Mouse (Mus musculus): ENCODE measurements around the gene Tmem231. TPM values are rescaled to one million over a fixed set of nuclear protein-coding genes. Genes with fewer than 3 reads are reported as not detected.
A peak's percentile ranks its signal among the peaks of the same experiment; 100 is the strongest.

Tmem231 gene
- polyA plus RNA-seq, 1 experiment from 2014 or later = 18.6 TPM

DNA sequence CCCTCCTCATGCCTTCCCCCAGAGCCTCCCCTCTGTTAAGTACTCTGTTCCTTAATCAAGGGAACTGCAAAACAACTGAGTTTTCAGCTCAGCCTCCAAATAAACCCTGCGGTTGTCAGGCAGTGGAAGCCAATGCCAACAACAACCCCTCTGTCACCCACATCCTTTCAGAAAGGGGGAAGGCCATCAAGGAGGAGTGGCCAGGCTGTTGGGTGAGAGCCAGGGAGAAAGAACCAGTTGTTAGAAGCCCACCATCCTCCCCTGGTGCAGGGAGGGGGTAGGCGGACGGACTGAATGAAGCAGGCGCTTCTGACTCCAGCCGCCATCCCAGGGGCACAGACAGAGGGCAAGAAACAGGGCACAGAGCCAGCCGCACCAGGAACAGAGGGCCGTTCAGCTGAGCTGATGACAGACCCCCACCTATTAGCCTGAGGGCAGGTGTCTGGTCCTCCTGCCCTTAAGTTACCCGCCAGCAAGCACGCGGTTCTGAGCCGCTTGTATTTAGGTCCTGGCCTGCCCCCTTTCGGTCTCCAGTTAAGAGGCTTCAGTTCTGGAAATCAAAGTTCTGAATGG, 20.7 kb downstream of the Tmem231 start:
- no peaks in the 10 kb centered on the region; the same call in 1 of the 2 replicates for H3K4me1 ChIP-seq (ENCODE audit: control insufficient read depth, insufficient read depth, low read length)
- H3K9me3 ChIP-seq (replicated peaks; ENCODE audit: control insufficient read depth, low read length) = no peaks in the 10 kb centered on the region
- peak; percentile 66; the same call in 1 of the 2 replicates for ATAC-seq (replicated peaks; ENCODE audit: insufficient number of reproducible peaks, low FRiP score, low TSS enrichment, low read depth)
- no peak overlapping the region for H3K9ac ChIP-seq (replicated peaks; ENCODE audit: low read length)
- no peak overlapping the region for H3K27ac ChIP-seq (replicated peaks; ENCODE audit: low read depth, low read length)
- peaks cover 13% of the 10 kb centered on the region for H3K27me3 ChIP-seq (ENCODE audit: control insufficient read depth, insufficient read depth, low read length)
- 25% methylated on average over 12 of the region's 12 CpGs for WGBS
- no peak overlapping the region for H3K4me3 ChIP-seq (ENCODE audit: low read depth, low read length)
- peak; percentile 56 for DNase-seq (ENCODE audit: low spot score)
- no peak overlapping the region for H3K4me2 ChIP-seq (ENCODE audit: low read depth, low read length)
- no peaks in the 10 kb centered on the region for H3K36me3 ChIP-seq (replicated peaks; ENCODE audit: control insufficient read depth, insufficient read depth, low read depth, low read length)

GRCm38 (mm10) chr8:111911572-111911971, 22.1 kb downstream of the Tmem231 start:
- peaks cover 13% of the 10 kb centered on the region for H3K27me3 ChIP-seq (ENCODE audit: control insufficient read depth, insufficient read depth, low read length)
- H3K9ac ChIP-seq (replicated peaks; ENCODE audit: low read length) = no peak overlapping the region
- H3K4me1 ChIP-seq (ENCODE audit: control insufficient read depth, insufficient read depth, low read length) = no peaks in the 10 kb centered on the region; the same call in 1 of the 2 replicates
- no peaks in the 10 kb centered on the region for H3K9me3 ChIP-seq (replicated peaks; ENCODE audit: control insufficient read depth, low read length)
- ATAC-seq (replicated peaks; ENCODE audit: insufficient number of reproducible peaks, low FRiP score, low TSS enrichment, low read depth) (no peak), DNase-seq (ENCODE audit: low spot score) (no peak)
- 40% methylated on average over 7 of the region's 7 CpGs for WGBS
- H3K4me3 ChIP-seq (ENCODE audit: low read depth, low read length) = no peak overlapping the region
- no peak overlapping the region for H3K27ac ChIP-seq (replicated peaks; ENCODE audit: low read depth, low read length)
- no peaks in the 10 kb centered on the region for H3K36me3 ChIP-seq (replicated peaks; ENCODE audit: control insufficient read depth, insufficient read depth, low read depth, low read length)
- no peak overlapping the region for H3K4me2 ChIP-seq (ENCODE audit: low read depth, low read length)

- peak; percentile 56 for DNase-seq (ENCODE audit: low spot score)
- no peaks in the 10 kb centered on the region; the same call in 1 of the 2 replicates for H3K4me1 ChIP-seq (ENCODE audit: control insufficient read depth, insufficient read depth, low read length)
- no peaks in the 10 kb centered on the region for H3K36me3 ChIP-seq (replicated peaks; ENCODE audit: control insufficient read depth, insufficient read depth, low read depth, low read length)
- peaks cover 13% of the 10 kb centered on the region for H3K27me3 ChIP-seq (ENCODE audit: control insufficient read depth, insufficient read depth, low read length)
- no peaks in the 10 kb centered on the region for H3K9me3 ChIP-seq (replicated peaks; ENCODE audit: control insufficient read depth, low read length)
- 4% methylated on average over 45 of the region's 47 CpGs for WGBS
- 0 out of 2 replicates have a peak, but pooled peaks have one; percentile 46 for ATAC-seq (replicated peaks; ENCODE audit: insufficient number of reproducible peaks, low FRiP score, low TSS enrichment, low read depth)
- H3K9ac ChIP-seq (replicated peaks; ENCODE audit: low read length) = peak within 1 kb of the TSS; percentile 68
- peak within 1 kb of the TSS; percentile 87 for H3K4me2 ChIP-seq (ENCODE audit: low read depth, low read length)
- H3K4me3 ChIP-seq (ENCODE audit: low read depth, low read length) = peak within 1 kb of the TSS; percentile 41
- H3K27ac ChIP-seq (replicated peaks; ENCODE audit: low read depth, low read length) = no peak within 1 kb of the TSS
Measured at GRCm38 (mm10) chr8:111909621-111910450, 23.8 kb downstream of the Tmem231 start, which contains the start of gene Chst5. TSS of gene Chst5 (minus strand) at chr8:111910447.

GRCm38 (mm10) chr8:111905500-111906121, 28.1 kb downstream of the Tmem231 start:
- H3K9ac ChIP-seq (replicated peaks; ENCODE audit: low read length) = no peak overlapping the region
- no peak for DNase-seq (ENCODE audit: low spot score)
- H3K27ac ChIP-seq (replicated peaks; ENCODE audit: low read depth, low read length) = no peak overlapping the region
- no peak overlapping the region for H3K4me2 ChIP-seq (ENCODE audit: low read depth, low read length)
- WGBS = 69% methylated on average over 7 of the region's 8 CpGs
- no peaks in the 10 kb centered on the region for H3K9me3 ChIP-seq (replicated peaks; ENCODE audit: control insufficient read depth, low read length)
- no peaks in the 10 kb centered on the region; the same call in 1 of the 2 replicates for H3K4me1 ChIP-seq (ENCODE audit: control insufficient read depth, insufficient read depth, low read length)
- H3K27me3 ChIP-seq (ENCODE audit: control insufficient read depth, insufficient read depth, low read length) = peaks cover 12% of the 10 kb centered on the region
- ATAC-seq (replicated peaks; ENCODE audit: insufficient number of reproducible peaks, low FRiP score, low TSS enrichment, low read depth) = no peak
- H3K4me3 ChIP-seq (ENCODE audit: low read depth, low read length) = no peak overlapping the region
- no peaks in the 10 kb centered on the region for H3K36me3 ChIP-seq (replicated peaks; ENCODE audit: control insufficient read depth, insufficient read depth, low read depth, low read length)

DNA sequence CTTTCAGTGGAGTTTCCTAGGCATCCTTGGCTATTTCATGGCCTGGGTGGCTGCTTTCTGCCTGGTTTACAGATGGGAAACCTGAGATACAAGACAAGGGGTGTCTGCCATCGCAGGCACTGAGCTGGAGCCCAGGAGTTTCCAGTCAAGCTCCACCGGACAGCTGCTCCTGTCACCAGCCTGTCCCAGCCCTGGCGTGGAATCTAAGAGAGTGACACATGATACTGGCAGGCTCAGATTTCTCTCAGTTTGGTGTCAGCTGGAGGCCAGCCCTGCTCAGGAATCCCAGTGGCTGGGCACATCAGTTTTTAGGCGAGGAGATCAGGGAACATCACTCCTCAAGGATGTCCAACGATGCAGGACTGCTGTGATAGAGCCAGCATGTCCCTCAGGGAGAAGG, 31.6 kb downstream of the Tmem231 start:
- no peaks in the 10 kb centered on the region for H3K27me3 ChIP-seq (ENCODE audit: control insufficient read depth, insufficient read depth, low read length)
- DNase-seq (ENCODE audit: low spot score) (peak; percentile 41), ATAC-seq (replicated peaks; ENCODE audit: insufficient number of reproducible peaks, low FRiP score, low TSS enrichment, low read depth) (0 out of 2 replicates have a peak, but pooled peaks have one; percentile 48)
- no peak overlapping the region for H3K9ac ChIP-seq (replicated peaks; ENCODE audit: low read length)
- H3K4me2 ChIP-seq (ENCODE audit: low read depth, low read length) = no peak overlapping the region
- no peak overlapping the region for H3K27ac ChIP-seq (replicated peaks; ENCODE audit: low read depth, low read length)
- no peaks in the 10 kb centered on the region for H3K36me3 ChIP-seq (replicated peaks; ENCODE audit: control insufficient read depth, insufficient read depth, low read depth, low read length)
- 15% methylated on average over 5 of the region's 5 CpGs for WGBS
- no peak overlapping the region for H3K4me3 ChIP-seq (ENCODE audit: low read depth, low read length)
- no peaks in the 10 kb centered on the region for H3K4me1 ChIP-seq (ENCODE audit: control insufficient read depth, insufficient read depth, low read length)
- no peaks in the 10 kb centered on the region for H3K9me3 ChIP-seq (replicated peaks; ENCODE audit: control insufficient read depth, low read length)

- Histone ChIP-seq H3K27me3 (ENCODE audit: control insufficient read depth, insufficient read depth, low read length) (no peaks in the 10 kb centered on the region), H3K36me3 (replicated peaks; ENCODE audit: control insufficient read depth, insufficient read depth, low read depth, low read length) (no peaks in the 10 kb centered on the region), H3K4me1 (ENCODE audit: control insufficient read depth, insufficient read depth, low read length) (no peaks in the 10 kb centered on the region), H3K9me3 (replicated peaks; ENCODE audit: control insufficient read depth, low read length) (no peaks in the 10 kb centered on the region), H3K4me2 (ENCODE audit: low read depth, low read length) (no peak overlapping the region), H3K9ac (replicated peaks; ENCODE audit: low read length) (no peak overlapping the region), H3K27ac (replicated peaks; ENCODE audit: low read depth, low read length) (no peak overlapping the region), H3K4me3 (ENCODE audit: low read depth, low read length) (no peak overlapping the region)
- WGBS = 34% methylated on average over 10 of the region's 10 CpGs
- no peak for DNase-seq (ENCODE audit: low spot score)
- ATAC-seq (replicated peaks; ENCODE audit: insufficient number of reproducible peaks, low FRiP score, low TSS enrichment, low read depth) = no peak
Measured at GRCm38 (mm10) chr8:111898586-111898985, 35.1 kb downstream of the Tmem231 start.

DNA sequence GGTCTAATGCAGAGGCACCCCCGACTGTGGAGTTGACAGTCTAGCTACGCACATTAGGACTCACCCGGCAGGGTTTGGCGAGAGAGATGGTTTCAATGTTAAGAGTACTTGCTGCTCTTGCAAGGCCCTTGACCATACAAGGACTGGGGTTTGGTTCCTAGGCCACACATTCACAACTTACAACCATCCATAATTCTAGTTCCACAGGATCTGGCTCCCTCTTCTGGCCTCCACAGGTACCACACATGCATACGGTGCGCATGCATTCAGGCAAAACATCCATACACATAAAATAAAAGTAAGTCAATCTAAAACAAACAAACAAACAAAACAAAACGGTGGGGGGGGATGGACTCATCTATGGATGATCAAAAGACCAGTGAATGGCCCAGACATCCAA, 38.7 kb downstream of the Tmem231 start:
- no peaks in the 10 kb centered on the region for H3K9me3 ChIP-seq (replicated peaks; ENCODE audit: control insufficient read depth, low read length)
- 84% methylated on average over 7 of the region's 7 CpGs for WGBS
- H3K36me3 ChIP-seq (replicated peaks; ENCODE audit: control insufficient read depth, insufficient read depth, low read depth, low read length) = no peaks in the 10 kb centered on the region
- ATAC-seq (replicated peaks; ENCODE audit: insufficient number of reproducible peaks, low FRiP score, low TSS enrichment, low read depth) = no peak
- H3K4me1 ChIP-seq (ENCODE audit: control insufficient read depth, insufficient read depth, low read length) = peaks cover 3% of the 10 kb centered on the region
- no peak for DNase-seq (ENCODE audit: low spot score)
- H3K4me2 ChIP-seq (ENCODE audit: low read depth, low read length) = no peak overlapping the region
- no peak overlapping the region for H3K4me3 ChIP-seq (ENCODE audit: low read depth, low read length)
- H3K27ac ChIP-seq (replicated peaks; ENCODE audit: low read depth, low read length) = no peak overlapping the region
- H3K27me3 ChIP-seq (ENCODE audit: control insufficient read depth, insufficient read depth, low read length) = peaks cover 15% of the 10 kb centered on the region
- no peak overlapping the region for H3K9ac ChIP-seq (replicated peaks; ENCODE audit: low read length)
